Mouse (Mus musculus): ENCODE measurements around the gene Nprl3.

- TF ChIP-seq CTCF (IDR thresholded peaks at IDR 0.05; ENCODE audit: borderline replicate concordance, extremely low read depth, insufficient read depth, insufficient read length), result no peak
- TF ChIP-seq POLR2A (IDR thresholded peaks at IDR 0.05; ENCODE audit: borderline replicate concordance, extremely low read depth, insufficient read depth, insufficient read length, poor library complexity, severe bottlenecking), result no peak
Measured at GRCm38 (mm10) chr11:32244064-32244463, 23.4 kb downstream of the Nprl3 start.

Measured in brain, embryonic 14.5 days (tissue).